Mouse (Mus musculus) left cerebral cortex, adult 2 months (tissue): ENCODE results near the gene Gm3448. TPM values are rescaled to one million over a fixed set of nuclear protein-coding genes. Genes with fewer than 3 reads are reported as not detected.
A peak's percentile ranks its signal among the peaks of the same experiment; 100 is the strongest.
"Not testable (repeated sequence)": the region's sequence is repeated elsewhere in the genome, so short reads cannot be mapped to it uniquely, and the experiment has no call there.

Experiments used
- DNase-seq, 2 experiments: peaks; one replicate each; pipeline ENCODE4 v3.0.0; 2021 to 2022; ENCODE audit warnings: low spot score in 2 of 2, mixed read lengths in 1 of 2; ENCODE audit errors: extremely low spot score in 1 of 2
- H3K27ac ChIP-seq: fragments of 200-600 bp; 2 replicates; pipeline ENCODE4 v1.8.1; 2022
- H3K4me3 ChIP-seq: fragments of 200-600 bp; 2 replicates; pipeline ENCODE4 v1.8.1; 2022
- intact Hi-C: fragments of 180-260 bp; cut with DNase I; formaldehyde crosslinking; loops from one replicate; pipeline ENCODE4 v1.15.1; 2025
- total RNA-seq, 2 experiments: library from RNA; stranded (reverse); gene quantifications; 2 replicates each; pipeline ENCODE4 v1.2.3; 2021

Gene Gm3448
- total RNA-seq, 2 experiments from 2014 or later = 7.9 to 9.7 TPM

- intact Hi-C loops, H3K4me3 ChIP-seq, DNase-seq, H3K27ac ChIP-seq: not testable (repeated sequence)
Observed at GRCm38 (mm10) chr17:15009706-15010413, 31.5 kb downstream of the Gm3448 start, which contains the start of gene Gm3435. Gene Gm3435 (plus strand): TSS chr17:15010176.

DNA sequence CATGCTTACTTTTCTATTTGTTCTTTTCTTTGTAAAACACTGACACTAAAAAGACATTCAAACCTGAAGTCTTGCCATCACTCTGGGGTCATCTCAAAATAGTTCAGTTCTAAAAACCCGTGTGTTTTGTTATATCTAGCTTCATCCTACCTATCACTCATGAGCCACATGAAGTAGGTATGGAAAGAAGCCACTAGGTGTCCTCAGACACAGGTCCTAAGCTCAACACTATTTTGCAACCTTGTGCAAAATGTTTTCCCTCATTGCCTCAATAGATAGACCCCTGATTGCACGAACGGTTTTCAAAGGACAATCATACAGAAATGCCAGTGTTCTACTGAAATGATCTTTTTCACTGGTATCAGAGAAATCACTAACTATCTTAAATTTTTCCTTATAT is 32.2 kb downstream of the Gm3448 start:
- H3K27ac ChIP-seq, H3K4me3 ChIP-seq, intact Hi-C loops, DNase-seq: not testable (repeated sequence)

DNA sequence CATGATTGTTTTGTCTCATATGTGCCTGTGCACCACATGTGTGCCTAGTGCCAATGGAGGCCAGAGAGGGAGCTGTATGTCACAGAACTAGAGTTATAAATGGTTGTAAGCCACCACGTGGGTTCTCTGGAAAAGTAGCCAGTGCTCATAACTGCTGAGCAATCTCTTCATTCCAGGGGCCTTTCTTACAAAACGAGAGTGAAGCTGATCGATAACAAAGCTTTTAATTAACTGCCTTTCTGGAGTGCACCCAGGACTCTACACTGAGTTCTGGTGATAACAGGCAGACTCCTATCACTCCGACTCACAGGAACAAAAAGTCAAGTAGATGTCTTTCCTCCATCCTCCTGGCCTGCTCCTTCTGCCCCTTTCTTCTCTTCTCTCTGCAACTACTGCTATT is 41.3 kb downstream of the Gm3448 start:
- H3K4me3 ChIP-seq, H3K27ac ChIP-seq, intact Hi-C loops, DNase-seq: not testable (repeated sequence)

DNA sequence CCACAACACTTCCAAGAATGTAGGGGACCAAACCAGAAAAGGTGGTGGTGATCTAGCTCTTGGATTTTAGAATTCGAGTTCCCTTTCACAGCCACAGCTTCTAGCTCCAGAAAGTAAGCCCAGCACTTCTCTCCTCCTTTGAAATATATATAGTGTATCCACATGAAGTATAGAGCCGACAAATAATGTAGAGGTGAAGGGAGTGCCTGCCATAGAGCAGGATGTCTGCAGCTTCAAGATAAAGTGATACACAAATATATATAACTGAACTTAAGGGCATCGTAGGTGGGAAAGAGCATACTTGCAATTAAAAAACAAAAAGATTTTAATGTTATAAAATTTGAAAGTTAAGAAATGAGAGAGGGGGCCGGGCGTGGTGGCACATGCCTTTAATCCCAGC is 47.2 kb downstream of the Gm3448 start:
- intact Hi-C loops, DNase-seq, H3K4me3 ChIP-seq, H3K27ac ChIP-seq: not testable (repeated sequence)

- DNase-seq, intact Hi-C loops, H3K4me3 ChIP-seq, H3K27ac ChIP-seq: not testable (repeated sequence)
Observed at GRCm38 (mm10) chr17:14993139-14993832, 48.1 kb downstream of the Gm3448 start.

- H3K27ac ChIP-seq, DNase-seq, H3K4me3 ChIP-seq, intact Hi-C loops: not testable (repeated sequence)
Observed at GRCm38 (mm10) chr17:14992522-14993138, 48.7 kb downstream of the Gm3448 start.

- H3K4me3 ChIP-seq, intact Hi-C loops, H3K27ac ChIP-seq: not testable (repeated sequence)
- DNase-seq = peak in 1 of 2 experiments; percentile 9
Observed at GRCm38 (mm10) chr17:14990116-14990702, 51.1 kb downstream of the Gm3448 start.

- H3K27ac ChIP-seq, intact Hi-C loops, H3K4me3 ChIP-seq: not testable (repeated sequence)
Observed at GRCm38 (mm10) chr17:14978362-14979038, 62.8 kb downstream of the Gm3448 start, which contains the start of the genes 9030025P20Rik and Gm3417. Gene 9030025P20Rik (plus strand): TSS chr17:14978468. Gene Gm3417 (minus strand): TSS chr17:14978790.

DNA sequence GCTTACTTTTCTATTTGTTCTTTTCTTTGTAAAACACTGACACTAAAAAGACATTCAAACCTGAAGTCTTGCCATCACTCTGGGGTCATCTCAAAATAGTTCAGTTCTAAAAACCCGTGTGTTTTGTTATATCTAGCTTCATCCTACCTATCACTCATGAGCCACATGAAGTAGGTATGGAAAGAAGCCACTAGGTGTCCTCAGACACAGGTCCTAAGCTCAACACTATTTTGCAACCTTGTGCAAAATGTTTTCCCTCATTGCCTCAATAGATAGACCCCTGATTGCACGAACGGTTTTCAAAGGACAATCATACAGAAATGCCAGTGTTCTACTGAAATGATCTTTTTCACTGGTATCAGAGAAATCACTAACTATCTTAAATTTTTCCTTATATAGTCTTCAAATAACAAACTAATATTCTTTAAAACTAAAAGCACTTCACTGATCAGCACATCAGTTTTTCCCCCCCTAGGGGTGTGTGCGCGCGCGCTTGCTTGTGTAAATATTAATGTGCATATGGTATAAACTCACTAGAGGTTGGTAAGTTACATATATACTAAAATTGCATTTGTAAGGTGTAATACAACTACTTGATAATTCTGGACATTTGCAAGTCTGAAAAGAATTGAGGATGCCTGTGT is 63.5 kb downstream of the Gm3448 start:
- DNase-seq, intact Hi-C loops, H3K27ac ChIP-seq, H3K4me3 ChIP-seq: not testable (repeated sequence)

More at GRCm38 (mm10) chr17:14978362-14979038, 62.8 kb downstream of the Gm3448 start, which contains the start of the genes 9030025P20Rik and Gm3417:
- not testable (repeated sequence) for DNase-seq

DNA sequence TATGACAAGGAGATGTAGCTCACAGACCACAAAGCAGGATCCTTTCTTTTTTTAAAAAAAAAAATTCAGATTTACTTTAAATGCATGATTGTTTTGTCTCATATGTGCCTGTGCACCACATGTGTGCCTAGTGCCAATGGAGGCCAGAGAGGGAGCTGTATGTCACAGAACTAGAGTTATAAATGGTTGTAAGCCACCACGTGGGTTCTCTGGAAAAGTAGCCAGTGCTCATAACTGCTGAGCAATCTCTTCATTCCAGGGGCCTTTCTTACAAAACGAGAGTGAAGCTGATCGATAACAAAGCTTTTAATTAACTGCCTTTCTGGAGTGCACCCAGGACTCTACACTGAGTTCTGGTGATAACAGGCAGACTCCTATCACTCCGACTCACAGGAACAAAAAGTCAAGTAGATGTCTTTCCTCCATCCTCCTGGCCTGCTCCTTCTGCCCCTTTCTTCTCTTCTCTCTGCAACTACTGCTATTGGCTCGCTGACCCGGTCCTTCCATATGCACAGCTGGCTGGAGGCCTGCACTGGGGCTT is 72.9 kb downstream of the Gm3448 start:
- DNase-seq, H3K4me3 ChIP-seq, H3K27ac ChIP-seq, intact Hi-C loops: not testable (repeated sequence)

DNA sequence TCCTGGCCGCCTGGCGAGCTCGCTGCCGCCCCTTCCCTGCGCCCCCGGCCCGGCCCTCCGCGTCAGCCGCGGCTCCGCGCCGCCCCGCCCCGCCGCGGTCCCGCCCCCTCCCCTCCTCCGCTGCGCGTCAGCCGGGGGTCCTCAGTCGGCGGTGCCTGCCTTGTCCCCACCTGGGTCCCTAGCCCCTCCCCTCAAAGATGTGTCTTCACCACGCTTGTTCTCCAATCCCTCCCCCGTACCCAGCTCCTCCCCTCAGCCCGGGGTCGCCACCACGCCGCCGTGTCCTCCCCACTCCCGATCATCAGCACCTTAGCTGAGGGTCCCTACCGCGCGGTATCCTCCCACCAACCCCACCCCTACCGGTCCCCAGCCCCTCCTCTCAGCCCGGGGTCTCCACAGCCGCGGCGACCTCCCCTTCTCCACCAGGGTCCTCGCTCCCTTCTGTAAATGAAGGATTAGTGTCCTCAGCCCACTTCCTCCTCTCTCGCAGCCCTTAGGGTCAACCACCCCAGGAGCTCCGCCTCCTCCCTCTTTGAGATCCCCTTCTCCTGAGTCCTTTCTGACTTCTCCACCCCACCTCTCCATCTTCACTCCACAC is 79.7 kb downstream of the Gm3448 start:
- H3K4me3 ChIP-seq, intact Hi-C loops, DNase-seq, H3K27ac ChIP-seq: not testable (repeated sequence)

DNA sequence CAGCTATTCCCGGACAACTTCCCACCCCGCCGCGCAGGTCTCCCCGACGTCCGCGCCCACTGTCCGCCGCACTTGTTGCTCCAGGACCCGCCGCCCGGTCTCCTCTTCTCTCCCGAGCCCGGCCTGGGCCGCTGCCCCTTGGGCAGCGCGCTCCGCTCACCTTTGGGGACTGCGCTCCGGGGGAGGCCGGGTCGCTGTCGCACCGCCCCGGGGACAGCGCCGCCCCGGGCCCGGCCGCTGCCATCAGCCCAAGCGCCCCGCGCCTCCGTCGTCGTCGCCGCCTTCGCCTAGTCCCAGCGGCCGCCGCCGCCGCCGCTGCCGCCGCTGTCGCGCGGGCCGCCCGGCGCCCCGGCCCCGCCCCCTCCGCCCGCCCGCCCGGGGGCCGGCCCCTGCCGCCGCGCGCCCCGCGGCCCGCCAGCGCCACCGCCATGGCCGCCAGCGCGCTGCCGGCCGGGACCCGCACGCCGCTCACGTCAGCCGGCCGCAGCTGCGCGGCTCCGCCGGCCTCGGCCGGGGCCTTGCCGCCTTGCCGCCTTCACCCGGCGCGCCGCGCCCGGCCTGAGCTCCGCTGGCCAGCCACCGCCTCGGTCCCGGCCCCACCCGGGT is 80.3 kb downstream of the Gm3448 start, which contains the start of gene Phf10:
Gene Phf10 (minus strand): TSS at position 323 of the 606 bp plus-strand sequence.
- peak within 1 kb of the TSS; percentile 62 for H3K4me3 ChIP-seq
- intact Hi-C loops, H3K27ac ChIP-seq: not testable (repeated sequence)
- DNase-seq = peak; percentile 25 to 46
